Mouse (Mus musculus) lung, embryonic 16.5 days (tissue): ENCODE results near the gene Mycbpap. TPM values are rescaled to one million over a fixed set of nuclear protein-coding genes. Genes with fewer than 3 reads are reported as not detected.

Experiments
- ATAC-seq: fragments of 200-750 bp; cut with Nextera tagmentation; 2 replicates; pipeline ENCODE4 v1.8.0; 2017; ENCODE audit warnings: low read depth, mild to moderate bottlenecking, moderate library complexity
- H3K27ac ChIP-seq: fragments of 300-500 bp; sonication (generic); 2 replicates; pipeline ENCODE4 v1.5.1; 2014; ENCODE audit warnings: mild to moderate bottlenecking, control low read depth, low read length
- H3K27me3 ChIP-seq: fragments of 300-500 bp; sonication (generic); 2 replicates; pipeline ENCODE4 v1.6.1; 2014; ENCODE audit warnings: low read depth, low read length, mixed read lengths; ENCODE audit not compliant: control insufficient read depth, insufficient read depth
- H3K36me3 ChIP-seq: fragments of 300-500 bp; sonication (generic); 2 replicates; pipeline ENCODE4 v1.6.1; 2014; ENCODE audit warnings: low read length; ENCODE audit not compliant: control insufficient read depth, insufficient read depth
- H3K4me1 ChIP-seq: fragments of 300-500 bp; sonication (generic); replicated peaks from 2 replicates; pipeline ENCODE4 v1.6.1; 2014; ENCODE audit warnings: low read length, mixed read lengths; ENCODE audit not compliant: control insufficient read depth, insufficient read depth
- H3K4me2 ChIP-seq: fragments of 300-500 bp; sonication (generic); 2 replicates; pipeline ENCODE4 v1.6.1; 2014; ENCODE audit warnings: low read depth, low read length, control low read depth
- H3K4me3 ChIP-seq: fragments of 300-500 bp; sonication (generic); 2 replicates; pipeline ENCODE4 v1.5.1; 2014; ENCODE audit warnings: mild to moderate bottlenecking, low read length, control low read depth
- H3K9ac ChIP-seq: fragments of 300-500 bp; sonication (generic); 2 replicates; pipeline ENCODE4 v1.6.1; 2014; ENCODE audit warnings: low read length, control low read depth
- H3K9me3 ChIP-seq: fragments of 300-500 bp; sonication (generic); 2 replicates; pipeline ENCODE4 v1.6.1; 2016; ENCODE audit warnings: low read length; ENCODE audit not compliant: control insufficient read depth
- WGBS: fragments of 180-500 bp; shearing (Covaris S2); extraction: QIAGEN DNeasy Blood & Tissue Kit; methylation state at CpG from one replicate; pipeline ENCODE4 v1.1.7; 2014; 5-methylcytosine and 5-hydroxymethylcytosine counted together
- polyA plus RNA-seq: library from polyadenylated mRNA; unstranded; fragments of >200 nt; fragmentation: Nextera tagmentation; extraction: Ambion mirVana; gene quantifications from 2 replicates; pipeline ENCODE4 v1.2.1, GENCODE M21; 2015

Gene Mycbpap
- polyA plus RNA-seq, 1 experiment from 2014 or later: 8.4 TPM

DNA sequence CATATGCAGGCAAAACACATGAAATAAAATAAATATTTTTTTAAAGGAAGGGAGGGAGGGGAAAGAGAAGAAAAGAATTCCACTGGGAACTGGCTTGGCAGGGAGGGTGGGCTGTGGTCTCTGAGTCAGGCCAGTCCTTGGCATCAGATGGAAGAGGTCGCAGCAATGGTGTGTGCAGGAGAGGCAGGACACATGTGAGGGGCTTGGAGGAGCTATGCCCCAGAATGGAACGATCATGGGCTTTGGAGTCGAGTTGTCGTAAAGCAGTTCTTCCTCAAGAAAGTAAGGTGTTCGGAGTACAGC, 28.9 kb upstream of the Mycbpap start:
- Histone ChIP-seq H3K27ac (no peak overlapping the region), H3K4me2 (no peak overlapping the region), H3K27me3 (no peaks in the 10 kb centered on the region), H3K9ac (no peak overlapping the region), H3K4me3 (no peak overlapping the region), H3K9me3 (no peaks in the 10 kb centered on the region; the same call in 1 of the 2 replicates), H3K4me1 (peaks cover 15% of the 10 kb centered on the region), H3K36me3 (no peaks in the 10 kb centered on the region)
- no peak for ATAC-seq
- 76% methylated on average over 5 of the region's 5 CpGs for WGBS

DNA sequence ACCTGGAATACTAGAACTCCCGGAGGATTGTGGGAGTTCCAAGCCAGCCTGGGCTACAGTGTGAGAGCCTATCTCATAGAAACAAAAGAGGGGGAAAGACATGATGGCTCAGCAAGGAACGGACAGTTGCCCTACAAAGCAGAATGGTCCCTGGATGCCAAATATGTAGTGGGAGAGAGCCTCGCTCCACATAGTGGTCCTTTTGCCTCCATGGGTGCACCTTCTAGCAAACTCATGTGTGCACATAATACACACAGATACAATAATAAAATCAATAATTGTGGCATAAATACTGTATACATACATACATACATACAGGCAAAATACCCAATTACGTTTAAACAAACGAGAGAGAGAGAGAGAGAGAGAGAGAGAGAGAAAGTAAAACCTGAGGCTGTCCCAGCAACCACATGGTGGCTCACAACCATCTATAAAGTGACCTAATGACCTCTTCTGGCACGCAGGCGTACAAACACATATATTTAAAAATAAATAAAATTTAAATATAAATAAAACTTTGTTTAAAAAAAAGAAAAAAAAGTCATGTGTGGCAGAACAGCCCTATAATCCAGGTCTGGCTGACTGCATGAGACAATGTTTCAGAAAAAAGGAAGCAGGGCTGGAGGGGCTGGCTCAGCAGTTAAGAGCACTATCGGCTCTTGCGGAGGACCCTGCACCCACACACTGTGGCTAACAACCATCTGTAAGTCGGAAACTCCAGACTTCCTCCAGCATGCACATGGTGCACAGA, 28.3 kb upstream of the Mycbpap start:
- 56% methylated on average over 10 of the region's 10 CpGs for WGBS
- H3K4me1 ChIP-seq: peaks cover 15% of the 10 kb centered on the region
- no peak overlapping the region; the same call in 1 of the 2 replicates for H3K27ac ChIP-seq
- peak overlapping the region; percentile 98; the same call in 1 of the 2 replicates for H3K4me2 ChIP-seq
- no peak for ATAC-seq
- H3K27me3 ChIP-seq: no peaks in the 10 kb centered on the region
- no peak overlapping the region; the same call in 1 of the 2 replicates for H3K9ac ChIP-seq
- H3K9me3 ChIP-seq: no peaks in the 10 kb centered on the region; the same call in 1 of the 2 replicates
- H3K36me3 ChIP-seq: no peaks in the 10 kb centered on the region
- no peak overlapping the region for H3K4me3 ChIP-seq

DNA sequence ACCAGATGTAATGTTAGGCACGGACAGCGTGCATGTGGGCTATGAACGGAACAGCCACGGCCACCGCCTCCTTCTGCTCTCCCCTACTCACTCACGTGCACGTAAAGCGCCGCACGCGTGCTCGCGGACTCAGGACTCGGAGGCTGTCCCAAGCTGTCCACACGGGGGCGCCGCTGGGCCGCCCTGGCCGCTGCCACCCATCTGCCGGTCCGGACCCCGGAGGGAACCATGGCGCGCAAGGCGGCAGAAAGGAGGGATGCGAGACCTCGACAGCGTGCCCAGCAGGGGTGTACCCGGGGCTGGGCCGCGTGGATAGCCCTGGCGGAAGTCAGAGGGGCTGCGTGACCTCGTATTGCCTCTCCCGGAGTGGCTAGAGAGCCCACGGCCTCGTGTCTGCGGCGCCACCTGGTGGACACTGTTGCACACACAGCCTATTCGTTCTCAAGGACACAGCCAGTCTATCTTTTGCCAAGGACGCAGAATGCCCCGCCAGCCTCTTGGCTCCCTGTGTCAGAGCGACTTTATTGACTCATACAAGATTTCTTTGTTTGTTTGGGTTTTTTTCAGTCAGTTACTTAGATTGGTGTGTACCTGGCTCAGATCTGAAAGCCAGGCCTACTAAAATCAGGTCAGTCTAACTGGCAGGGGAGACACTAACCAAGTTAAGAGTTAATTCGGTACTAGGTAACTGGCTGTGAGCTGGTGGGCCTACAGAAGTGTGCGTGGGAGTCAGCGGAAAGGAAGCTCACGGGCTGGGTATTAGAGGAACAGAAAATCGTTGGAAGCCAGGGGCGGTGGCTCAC, 27.5 kb upstream of the Mycbpap start, which contains the start of gene Rsad1:
TSS of gene Rsad1 (minus strand) at position 368 of the 803 bp plus-strand sequence.
- Histone ChIP-seq H3K4me2 (peak within 1 kb of the TSS; percentile 98), H3K9ac (peak within 1 kb of the TSS; percentile 82), H3K36me3 (no peaks in the 10 kb centered on the region), H3K4me1 (peaks cover 18% of the 10 kb centered on the region), H3K9me3 (no peaks in the 10 kb centered on the region; the same call in 1 of the 2 replicates), H3K4me3 (peak within 1 kb of the TSS; percentile 73), H3K27ac (peak within 1 kb of the TSS; percentile 87), H3K27me3 (no peaks in the 10 kb centered on the region)
- 2% methylated on average over 49 of the region's 49 CpGs for WGBS
- peak; percentile 90 for ATAC-seq

DNA sequence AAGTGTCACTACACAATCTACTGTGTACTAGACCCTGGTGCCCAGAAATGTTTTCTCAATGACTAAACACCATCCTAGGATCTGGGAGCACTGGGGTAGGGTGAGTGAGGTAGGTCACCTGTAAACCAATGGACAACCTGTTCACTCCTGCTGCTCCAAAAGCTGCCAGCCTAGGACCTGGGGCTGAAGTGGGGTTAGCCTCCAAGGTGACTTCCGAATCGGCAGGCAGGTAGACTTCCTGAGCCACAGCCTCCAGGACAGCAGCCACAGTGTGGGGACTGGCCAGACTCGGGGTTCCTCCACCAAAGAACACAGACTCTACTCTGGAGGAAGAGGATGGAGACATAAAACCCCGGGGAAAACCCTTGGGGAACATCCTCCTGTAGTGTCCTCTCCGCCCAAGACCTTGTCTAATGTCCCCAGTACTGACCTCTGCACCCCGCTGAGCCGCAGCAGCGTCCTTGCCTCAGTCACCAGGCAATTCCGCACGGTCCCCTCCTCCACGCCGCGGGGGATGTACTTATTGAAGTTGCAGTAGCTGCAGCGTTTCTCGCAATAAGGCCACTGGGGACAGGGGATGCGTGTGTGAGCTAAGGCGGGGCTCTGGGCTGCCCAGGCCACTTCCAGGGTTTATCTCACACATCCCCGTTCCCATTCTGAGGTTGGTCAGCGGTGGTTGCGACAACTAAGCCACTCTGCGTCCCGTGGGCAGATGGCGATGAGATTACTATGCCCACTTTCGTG, 26.7 kb upstream of the Mycbpap start:
- H3K4me3 ChIP-seq: peak overlapping the region; percentile 73
- H3K27ac ChIP-seq: no peak overlapping the region
- peak; percentile 11; the same call in 1 of the 2 replicates for ATAC-seq
- H3K9me3 ChIP-seq: no peaks in the 10 kb centered on the region; the same call in 1 of the 2 replicates
- peaks cover 18% of the 10 kb centered on the region for H3K4me1 ChIP-seq
- H3K36me3 ChIP-seq: no peaks in the 10 kb centered on the region
- WGBS: 9% methylated on average over 24 of the region's 24 CpGs
- no peaks in the 10 kb centered on the region for H3K27me3 ChIP-seq
- peak overlapping the region; percentile 82 for H3K9ac ChIP-seq
- H3K4me2 ChIP-seq: peak overlapping the region; percentile 98

DNA sequence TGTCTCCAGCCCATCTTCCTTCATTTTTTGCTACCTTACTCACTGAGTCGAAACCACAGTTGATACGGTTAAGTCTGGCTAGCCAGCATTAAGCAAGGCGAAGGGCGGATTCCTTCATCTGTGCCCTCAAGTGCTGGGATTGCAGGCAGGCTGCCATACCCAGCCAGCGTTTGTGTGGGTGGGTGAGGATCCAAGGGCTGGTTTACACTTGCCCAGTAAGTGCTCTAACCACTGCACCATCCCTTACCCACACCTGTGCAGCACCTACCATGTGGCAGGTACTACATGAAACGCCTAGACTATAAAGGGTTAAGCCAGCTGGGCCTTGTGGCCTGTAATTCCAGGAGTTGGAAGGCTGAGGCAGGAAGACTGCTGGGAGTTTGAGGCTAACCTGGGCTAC, 25.7 kb upstream of the Mycbpap start:
- no peak overlapping the region for H3K4me3 ChIP-seq
- 93% methylated on average over 6 of the region's 6 CpGs for whole genome bisulfite sequencing
- no peaks in the 10 kb centered on the region; the same call in 1 of the 2 replicates for H3K9me3 ChIP-seq
- no peak overlapping the region for H3K4me2 ChIP-seq
- ATAC-seq: no peak
- no peaks in the 10 kb centered on the region for H3K36me3 ChIP-seq
- H3K4me1 ChIP-seq: peaks cover 18% of the 10 kb centered on the region
- H3K27ac ChIP-seq: no peak overlapping the region
- no peak overlapping the region for H3K9ac ChIP-seq
- no peaks in the 10 kb centered on the region for H3K27me3 ChIP-seq

DNA sequence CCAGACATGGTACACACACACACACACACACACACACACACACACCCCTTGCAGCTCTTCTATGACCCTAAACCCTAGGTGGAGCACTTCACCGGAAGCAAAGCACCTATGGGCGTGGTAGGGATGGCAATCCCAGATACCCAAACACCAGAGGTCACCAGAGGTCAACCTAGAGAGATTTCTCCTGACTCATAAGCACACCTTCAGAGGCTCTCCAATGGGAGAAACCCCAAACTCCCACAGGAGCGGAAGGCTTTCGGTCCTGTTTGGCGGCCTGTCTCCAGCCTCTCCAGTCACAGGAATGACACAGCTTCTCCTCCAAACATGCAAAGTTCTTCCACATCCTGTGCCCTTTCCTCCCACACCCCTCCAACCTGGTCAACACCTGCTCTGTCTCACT, 24.8 kb upstream of the Mycbpap start:
- 83% methylated on average over 5 of the region's 5 CpGs for WGBS
- no peak for ATAC-seq
- H3K4me2 ChIP-seq: no peak overlapping the region
- H3K9me3 ChIP-seq: no peaks in the 10 kb centered on the region
- H3K36me3 ChIP-seq: no peaks in the 10 kb centered on the region
- no peak overlapping the region for H3K27ac ChIP-seq
- H3K27me3 ChIP-seq: no peaks in the 10 kb centered on the region
- H3K9ac ChIP-seq: no peak overlapping the region
- H3K4me3 ChIP-seq: no peak overlapping the region
- peaks cover 18% of the 10 kb centered on the region for H3K4me1 ChIP-seq

DNA sequence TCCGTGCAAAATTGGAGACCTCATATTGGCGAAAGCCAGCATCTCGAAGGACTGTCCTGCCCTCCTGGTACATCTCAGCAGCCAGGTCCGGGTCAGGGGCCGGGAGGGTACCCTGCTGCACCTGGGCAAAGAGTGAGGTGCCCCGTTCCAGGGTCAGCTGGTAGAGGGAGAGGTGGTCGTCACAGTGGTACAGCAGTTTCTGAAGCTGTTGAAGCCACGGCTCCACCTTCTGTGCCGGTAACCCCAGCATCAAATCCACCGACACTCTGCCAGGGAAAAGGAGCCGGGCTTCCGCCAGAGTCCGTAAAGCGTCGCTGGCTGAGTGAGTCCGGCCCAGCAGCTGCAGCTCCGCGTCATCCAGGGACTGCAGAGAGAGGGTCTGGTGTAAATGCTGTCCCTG, 22.9 kb upstream of the Mycbpap start:
- no peaks in the 10 kb centered on the region for H3K36me3 ChIP-seq
- no peak overlapping the region for H3K9ac ChIP-seq
- no peak overlapping the region for H3K27ac ChIP-seq
- H3K27me3 ChIP-seq: no peaks in the 10 kb centered on the region
- H3K4me3 ChIP-seq: no peak overlapping the region
- H3K4me1 ChIP-seq: peaks cover 11% of the 10 kb centered on the region
- peak overlapping the region; percentile 35; the same call in 1 of the 2 replicates for H3K4me2 ChIP-seq
- no peak for ATAC-seq
- 49% methylated on average over 18 of the region's 18 CpGs for WGBS
- no peaks in the 10 kb centered on the region for H3K9me3 ChIP-seq

DNA sequence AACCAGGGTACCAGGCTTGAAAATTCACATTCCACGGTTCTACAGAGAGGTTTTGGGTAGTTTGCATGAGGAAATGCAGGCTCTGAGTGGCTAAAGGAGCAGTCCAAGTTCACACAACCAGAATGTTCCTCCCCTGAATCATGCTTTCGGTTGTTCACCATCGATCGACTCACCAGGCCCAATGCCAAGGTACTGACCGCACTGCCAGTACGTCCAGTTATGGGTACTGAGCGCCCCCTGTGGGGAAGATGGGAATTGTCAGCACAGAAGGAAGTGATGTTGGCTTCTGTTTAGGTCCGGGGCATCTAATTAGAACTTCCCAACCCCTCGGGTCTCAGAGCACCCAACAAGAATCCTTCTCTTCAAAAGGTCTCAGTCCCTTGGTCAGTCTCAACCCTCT, 22.4 kb upstream of the Mycbpap start:
- Histone ChIP-seq H3K9me3 (no peaks in the 10 kb centered on the region), H3K36me3 (no peaks in the 10 kb centered on the region), H3K27me3 (no peaks in the 10 kb centered on the region), H3K27ac (no peak overlapping the region), H3K4me1 (peaks cover 9% of the 10 kb centered on the region), H3K4me3 (no peak overlapping the region), H3K9ac (peak overlapping the region; percentile 8; the same call in 1 of the 2 replicates), H3K4me2 (peak overlapping the region; percentile 35; the same call in 1 of the 2 replicates)
- peak; percentile 48 for ATAC-seq
- WGBS: 26% methylated on average over 9 of the region's 9 CpGs

DNA sequence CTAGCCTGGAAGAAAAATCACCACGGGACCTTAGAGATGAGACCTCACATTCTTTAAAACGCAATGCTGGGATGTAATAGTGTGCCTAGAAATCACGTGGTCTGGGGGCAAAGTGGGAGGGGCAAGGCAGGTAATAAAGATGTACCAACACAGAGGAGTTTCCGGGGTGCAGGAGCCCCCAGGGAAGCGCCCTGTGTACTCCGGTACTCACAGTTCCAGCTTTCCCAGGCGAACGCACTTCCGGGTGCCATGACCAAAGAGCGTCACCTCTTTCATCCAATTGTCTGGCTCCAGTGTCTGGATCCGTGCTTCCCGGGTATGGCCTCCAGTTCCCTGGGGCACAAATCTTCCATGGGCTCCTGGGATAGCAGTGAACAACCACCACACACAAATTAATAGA, 21.8 kb upstream of the Mycbpap start:
- Histone ChIP-seq H3K9me3 (no peaks in the 10 kb centered on the region), H3K4me1 (peaks cover 6% of the 10 kb centered on the region), H3K4me2 (no peak overlapping the region), H3K27me3 (no peaks in the 10 kb centered on the region), H3K36me3 (no peaks in the 10 kb centered on the region), H3K4me3 (no peak overlapping the region), H3K27ac (no peak overlapping the region), H3K9ac (no peak overlapping the region)
- 87% methylated on average over 12 of the region's 12 CpGs for WGBS
- no peak for ATAC-seq
